Mouse (Mus musculus) heart, adult 2 months (tissue): ENCODE results near the gene Hand2. TPM values are rescaled to one million over a fixed set of nuclear protein-coding genes. Genes with fewer than 3 reads are reported as not detected.

Experiments
- DNase-seq, 2 experiments: peaks; one replicate each; pipeline ENCODE4 v3.0.0; 2021
- H3K27ac ChIP-seq: fragments of 200-600 bp; 2 replicates; pipeline ENCODE4 v1.8.1; 2022
- H3K27me3 ChIP-seq: fragments of 200-500 bp; 2 replicates; pipeline ENCODE4 v1.6.1; 2012; ENCODE audit warnings: mild to moderate bottlenecking, low read length, inconsistent platforms, mixed read lengths; ENCODE audit not compliant: control insufficient read depth, insufficient read depth
- H3K36me3 ChIP-seq: fragments of 200-500 bp; 2 replicates; pipeline ENCODE4 v1.6.1; 2012; ENCODE audit warnings: low read length, inconsistent platforms; ENCODE audit not compliant: control insufficient read depth, insufficient read depth
- H3K4me1 ChIP-seq: fragments of 200-500 bp; 2 replicates; pipeline ENCODE4 v1.6.1; 2011; ENCODE audit warnings: low read length; ENCODE audit not compliant: control insufficient read depth, insufficient read depth
- H3K4me3 ChIP-seq: fragments of 200-600 bp; 2 replicates; pipeline ENCODE4 v1.8.1; 2022
- H3K79me2 ChIP-seq: fragments of 200-500 bp; replicated peaks from 2 replicates; pipeline ENCODE4 v1.6.1; 2012; ENCODE audit warnings: mild to moderate bottlenecking, inconsistent platforms, low read length, moderate library complexity, mixed read lengths; ENCODE audit not compliant: control insufficient read depth, insufficient read depth
- H3K9ac ChIP-seq: fragments of 200-500 bp; 2 replicates; pipeline ENCODE4 v1.6.1; 2012; ENCODE audit warnings: low read depth, mild to moderate bottlenecking, control low read depth, inconsistent platforms, low read length, mixed read lengths
- CTCF ChIP-seq: fragments of 200-600 bp; IDR thresholded peaks from 2 replicates; pipeline ENCODE4 v1.8.1; 2022; ENCODE audit warnings: antibody characterized with exemption, mild to moderate bottlenecking, moderate library complexity
- EP300 ChIP-seq: fragments of 200-500 bp; IDR thresholded peaks from 2 replicates; pipeline ENCODE4 v1.6.1; 2011; ENCODE audit warnings: low read depth, low read length, control low read depth; ENCODE audit not compliant: insufficient read depth
- POLR2A ChIP-seq: fragments of 200-500 bp; IDR thresholded peaks from 2 replicates; pipeline ENCODE4 v1.6.1; 2011; ENCODE audit warnings: mild to moderate bottlenecking, low read depth, low read length, control low read depth; ENCODE audit not compliant: insufficient read depth
- WGBS: fragments of 180-500 bp; shearing (Covaris S2); methylation state at CpG from one replicate; pipeline ENCODE4 v1.1.7; 2018; 5-methylcytosine and 5-hydroxymethylcytosine counted together
- intact Hi-C: fragments of 180-260 bp; cut with DNase I; formaldehyde crosslinking; loops from one replicate; pipeline ENCODE4 v1.15.1; 2025
- long read RNA-seq: library from polyadenylated mRNA; stranded (forward); transcript quantifications from one replicate; pipeline ENCODE4 v2.0.0, GENCODE M21; 2021
- polyA plus RNA-seq: library from polyadenylated mRNA; depleted of rRNA; stranded (reverse); fragments of >200 nt; gene quantifications from 2 replicates; pipeline ENCODE4 v1.2.3, GENCODE M21; 2012; rRNA removed
- total RNA-seq, 2 experiments: library from RNA; stranded (reverse); gene quantifications; 2 replicates each; pipeline ENCODE4 v1.2.3; 2021

Hand2 gene
- total RNA-seq = 10 to 100 TPM; 62.1 to 63.9 TPM
- 10.3 and 14.8 TPM in 2 replicates for polyA plus RNA-seq
- long read RNA-seq, transcript Hand2-201 (2 exons, 2,351 nt) = major isoform, 19 of 28 reads
- long read RNA-seq, partial matches to known transcripts = 0 of 28 reads
- long read RNA-seq, other reads (novel, unspliced or antisense) = 9 of 28 reads

GRCm38 (mm10) chr8:57320851-57321743 is at the start of gene Hand2:
Gene Hand2, plus strand, starts transcription at chr8:57320983.
- peaks cover 2% of the 10 kb centered on the region for H3K27me3 ChIP-seq
- peak within 1 kb of the TSS; percentile 85 for H3K9ac ChIP-seq
- DNase-seq = peak; percentile 83 to 88
- TF ChIP-seq POLR2A (peak; percentile 86), EP300 (no peak), CTCF (no peak)
- H3K4me1 ChIP-seq = no peaks in the 10 kb centered on the region; the same call in 1 of the 2 replicates
- H3K27ac ChIP-seq = peak within 1 kb of the TSS; percentile 97
- under 1% methylated on average over 83 of the region's 83 CpGs for WGBS
- no peaks in the 10 kb centered on the region; the same call in 1 of the 2 replicates for H3K36me3 ChIP-seq
- no peaks in the 10 kb centered on the region for H3K79me2 ChIP-seq
- intact Hi-C loops = no loop called here
- peak within 1 kb of the TSS; percentile 78 for H3K4me3 ChIP-seq

- Histone ChIP-seq H3K4me1 (no peaks in the 10 kb centered on the region), H3K79me2 (no peaks in the 10 kb centered on the region), H3K27ac (no peak overlapping the region), H3K9ac (no peak overlapping the region), H3K27me3 (no peaks in the 10 kb centered on the region), H3K4me3 (no peak overlapping the region), H3K36me3 (no peaks in the 10 kb centered on the region)
- TF ChIP-seq POLR2A (no peak), EP300 (no peak), CTCF (no peak)
- intact Hi-C loops = no loop called here
- WGBS = 80% methylated on average over 3 of the region's 3 CpGs
- no peak for DNase-seq
Measured at GRCm38 (mm10) chr8:57273055-57273454, 47.7 kb upstream of the Hand2 start.

GRCm38 (mm10) chr8:57293441-57293840 is 27.3 kb upstream of the Hand2 start:
- Histone ChIP-seq H3K4me1 (no peaks in the 10 kb centered on the region), H3K27me3 (no peaks in the 10 kb centered on the region), H3K27ac (no peak overlapping the region), H3K79me2 (no peaks in the 10 kb centered on the region), H3K36me3 (no peaks in the 10 kb centered on the region), H3K9ac (no peak overlapping the region), H3K4me3 (no peak overlapping the region)
- intact Hi-C loops = no loop called here
- DNase-seq = no peak
- 84% methylated on average over 4 of the region's 4 CpGs for WGBS
- TF ChIP-seq CTCF = no peak
- TF ChIP-seq POLR2A = no peak
- no peak for TF ChIP-seq EP300

GRCm38 (mm10) chr8:57303513-57303912 is 17.3 kb upstream of the Hand2 start:
- peaks cover 2% of the 10 kb centered on the region; the same call in 1 of the 2 replicates for H3K36me3 ChIP-seq
- no peak overlapping the region for H3K4me3 ChIP-seq
- H3K9ac ChIP-seq = no peak overlapping the region
- H3K79me2 ChIP-seq = no peaks in the 10 kb centered on the region
- DNase-seq = peak in 1 of 2 experiments; percentile 23
- intact Hi-C loops = no loop called here
- WGBS = 45% methylated on average over 1 of the region's 1 CpGs
- H3K27ac ChIP-seq = peak overlapping the region; percentile 40
- no peaks in the 10 kb centered on the region for H3K4me1 ChIP-seq
- TF ChIP-seq EP300 = no peak
- no peak for TF ChIP-seq CTCF
- no peak for TF ChIP-seq POLR2A
- H3K27me3 ChIP-seq = no peaks in the 10 kb centered on the region

DNA sequence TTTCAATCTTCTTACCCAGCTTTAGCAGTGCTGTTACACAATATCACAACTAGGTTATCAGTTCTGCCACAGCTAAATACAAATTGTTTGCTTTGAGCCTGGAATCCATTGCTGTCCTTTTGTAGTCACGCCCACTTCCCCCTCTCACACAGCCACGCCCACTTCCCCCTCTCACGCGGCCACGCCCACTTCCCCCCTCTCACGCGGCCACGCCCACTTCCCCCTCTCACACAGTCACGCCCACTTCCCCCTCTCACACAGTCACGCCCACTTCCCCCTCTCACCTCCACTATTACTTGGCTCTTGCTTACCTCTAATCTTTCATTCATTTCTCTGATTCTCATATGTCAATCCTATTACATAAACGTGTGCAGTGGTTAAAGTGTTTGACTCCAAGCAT is 15.8 kb upstream of the Hand2 start:
- TF ChIP-seq CTCF (no peak), POLR2A (no peak), EP300 (no peak)
- peaks cover 1% of the 10 kb centered on the region; the same call in 1 of the 2 replicates for H3K4me1 ChIP-seq
- no peak overlapping the region for H3K4me3 ChIP-seq
- H3K79me2 ChIP-seq = no peaks in the 10 kb centered on the region
- 39% methylated on average over 11 of the region's 11 CpGs for WGBS
- H3K27me3 ChIP-seq = no peaks in the 10 kb centered on the region
- intact Hi-C loops = no loop called here
- peaks cover 2% of the 10 kb centered on the region for H3K36me3 ChIP-seq
- H3K9ac ChIP-seq = no peak overlapping the region
- no peak for DNase-seq
- H3K27ac ChIP-seq = no peak overlapping the region

DNA sequence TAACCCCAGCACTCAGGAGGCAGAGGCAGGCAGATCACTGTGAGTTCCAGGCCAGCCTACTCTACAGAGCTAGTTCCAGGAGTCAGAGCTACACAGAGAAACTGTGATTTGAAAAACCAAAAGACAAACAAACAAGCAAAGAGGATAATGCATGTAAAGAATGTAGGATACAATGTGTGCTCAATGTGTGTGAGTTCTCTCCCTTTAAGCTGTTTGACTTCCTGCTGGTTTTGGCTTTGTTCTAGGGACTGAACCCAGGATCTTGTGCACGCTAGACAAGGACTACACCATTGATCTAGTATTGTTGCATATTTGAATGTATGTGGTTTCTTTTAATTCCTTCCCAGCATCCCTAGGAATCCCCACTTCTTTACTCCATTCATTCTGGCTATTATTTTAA is 14.3 kb upstream of the Hand2 start:
- peaks cover 4% of the 10 kb centered on the region for H3K36me3 ChIP-seq
- intact Hi-C loops = no loop called here
- peaks cover 1% of the 10 kb centered on the region; the same call in 1 of the 2 replicates for H3K4me1 ChIP-seq
- no peak overlapping the region for H3K27ac ChIP-seq
- no peaks in the 10 kb centered on the region for H3K79me2 ChIP-seq
- H3K9ac ChIP-seq = no peak overlapping the region
- no peaks in the 10 kb centered on the region for H3K27me3 ChIP-seq
- TF ChIP-seq POLR2A = no peak
- TF ChIP-seq EP300 = no peak
- DNase-seq = no peak
- no peak overlapping the region for H3K4me3 ChIP-seq
- WGBS = 83% methylated on average over 1 of the region's 1 CpGs
